Mouse (Mus musculus): Measurements from ENCODE around the gene Asic1. TPM values are rescaled to one million over a fixed set of nuclear protein-coding genes. Genes with fewer than 3 reads are reported as not detected.
"Not testable (repeated sequence)": the region's sequence is repeated elsewhere in the genome, so short reads cannot be mapped to it uniquely, and the experiment has no call there.

Asic1 gene
- polyA plus RNA-seq, 1 experiment from 2014 or later, result 2.1 TPM

GRCm38 (mm10) chr15:99723515-99724291 lies 53.5 kb downstream of the Asic1 start:
- Histone ChIP-seq H3K9me3 (replicated peaks; ENCODE audit: control insufficient read depth, low read length) (no peaks in the 10 kb centered on the region; the same call in 1 of the 2 replicates), H3K4me1 (ENCODE audit: control insufficient read depth, insufficient read depth, low read length) (peaks cover 26% of the 10 kb centered on the region), H3K27me3 (ENCODE audit: control insufficient read depth, insufficient read depth, low read length) (no peaks in the 10 kb centered on the region), H3K4me3 (ENCODE audit: low read depth, low read length) (peak overlapping the region; percentile 94; the same call in 1 of the 2 replicates), H3K36me3 (ENCODE audit: control insufficient read depth, insufficient read depth, low read length) (peaks cover 9% of the 10 kb centered on the region), H3K4me2 (peak overlapping the region; percentile 72), H3K27ac (ENCODE audit: low read depth, low read length) (peak overlapping the region; percentile 95), H3K9ac (ENCODE audit: low read depth, low read length) (peak overlapping the region; percentile 60)
- ATAC-seq (replicated peaks; ENCODE audit: insufficient number of reproducible peaks, low FRiP score, low TSS enrichment), result no peak
- 14% methylated on average over 11 of the region's 11 CpGs for WGBS (ENCODE audit: insufficient replicate concordance)

DNA sequence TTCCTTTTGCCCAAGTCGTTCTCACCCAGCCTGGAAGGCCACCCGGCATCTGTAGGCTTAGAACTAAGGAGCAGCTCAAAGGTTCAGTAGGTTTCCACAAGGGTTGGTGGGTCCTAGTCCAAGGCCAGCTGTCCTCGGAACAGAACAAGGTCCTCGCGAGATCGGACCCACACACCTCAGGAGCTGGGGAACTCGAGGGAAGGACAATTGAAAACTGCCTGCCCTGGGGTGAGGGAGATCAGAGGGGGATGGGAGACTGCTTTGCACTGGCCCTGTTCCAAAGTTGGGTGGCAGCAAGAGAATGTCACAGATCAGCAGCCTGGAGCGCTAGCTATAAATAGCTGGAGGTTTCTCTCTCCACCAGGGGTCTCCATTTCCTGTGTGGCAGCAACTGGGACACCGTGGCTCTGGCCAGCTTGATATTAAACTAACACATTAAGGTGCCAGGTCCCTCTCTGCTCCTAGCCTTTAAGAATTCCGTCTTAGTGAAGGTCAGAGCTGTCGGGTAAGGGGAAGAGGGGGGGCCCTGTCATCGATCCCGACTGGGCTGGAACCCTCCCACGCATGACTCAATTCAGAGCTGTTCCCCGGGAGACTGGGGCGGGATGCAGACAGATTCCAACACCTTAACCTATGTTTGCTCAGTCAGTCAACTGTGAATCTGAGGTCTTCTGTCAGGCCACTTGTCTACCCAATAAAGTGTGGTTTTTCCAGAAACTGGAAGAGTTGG lies 54.3 kb downstream of the Asic1 start:
- Histone ChIP-seq H3K9ac (ENCODE audit: low read depth, low read length) (peak overlapping the region; percentile 60), H3K27me3 (ENCODE audit: control insufficient read depth, insufficient read depth, low read length) (no peaks in the 10 kb centered on the region), H3K4me3 (ENCODE audit: low read depth, low read length) (peak overlapping the region; percentile 94), H3K4me2 (peak overlapping the region; percentile 72), H3K4me1 (ENCODE audit: control insufficient read depth, insufficient read depth, low read length) (peaks cover 26% of the 10 kb centered on the region), H3K27ac (ENCODE audit: low read depth, low read length) (peak overlapping the region; percentile 95), H3K9me3 (replicated peaks; ENCODE audit: control insufficient read depth, low read length) (no peaks in the 10 kb centered on the region; the same call in 1 of the 2 replicates), H3K36me3 (ENCODE audit: control insufficient read depth, insufficient read depth, low read length) (peaks cover 16% of the 10 kb centered on the region)
- 7% methylated on average over 16 of the region's 16 CpGs for WGBS (ENCODE audit: insufficient replicate concordance)
- peak; percentile 28 for ATAC-seq (replicated peaks; ENCODE audit: insufficient number of reproducible peaks, low FRiP score, low TSS enrichment)

DNA sequence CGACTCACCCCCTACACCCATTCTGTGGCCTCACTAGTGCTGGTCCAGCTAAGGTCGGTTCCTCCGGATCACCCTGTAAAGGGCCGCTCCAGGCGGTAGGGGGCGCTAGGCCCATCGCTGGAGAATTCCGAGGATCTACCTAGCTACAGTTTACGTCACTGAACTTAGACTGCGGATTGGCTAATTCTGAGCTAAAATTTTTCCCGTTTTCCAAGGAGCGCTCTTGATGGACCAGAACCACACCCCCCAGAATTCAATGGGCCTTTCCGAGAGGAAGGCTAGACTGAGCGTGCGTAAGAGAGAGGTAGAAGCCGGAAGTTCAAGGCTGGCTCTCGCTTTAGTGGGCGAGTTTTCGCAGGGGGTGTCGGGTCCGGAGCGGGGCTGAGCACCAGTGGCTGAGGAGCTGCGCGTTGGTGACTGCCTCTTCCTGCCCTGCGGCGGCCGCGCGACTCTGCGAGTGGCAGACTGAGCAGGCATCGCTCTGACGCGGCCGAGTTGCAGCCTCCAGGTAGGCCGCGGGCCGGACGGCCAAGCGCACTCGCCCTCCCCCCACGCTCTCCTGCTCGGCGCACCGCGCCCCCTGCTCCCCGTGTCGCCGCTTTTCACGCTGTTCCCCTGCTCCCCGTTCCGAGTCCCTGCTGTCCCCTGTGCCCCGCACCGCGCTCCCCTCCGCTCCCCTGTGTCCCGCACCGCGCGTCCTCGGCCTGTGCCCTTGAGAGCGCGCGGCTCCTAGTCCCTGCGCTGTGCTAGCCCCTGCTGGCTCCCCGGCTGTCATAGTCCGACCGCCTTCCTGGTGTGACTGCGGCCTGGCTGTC lies 55.4 kb downstream of the Asic1 start, which contains the start of gene Cox14:
Gene Cox14, plus strand, starts transcription at position 278 of the 815 bp plus-strand sequence.
- peak; percentile 89 for ATAC-seq (replicated peaks; ENCODE audit: insufficient number of reproducible peaks, low FRiP score, low TSS enrichment)
- peak within 1 kb of the TSS; percentile 95 for H3K27ac ChIP-seq (ENCODE audit: low read depth, low read length)
- WGBS (ENCODE audit: insufficient replicate concordance), result under 1% methylated on average over 53 of the region's 68 CpGs

DNA sequence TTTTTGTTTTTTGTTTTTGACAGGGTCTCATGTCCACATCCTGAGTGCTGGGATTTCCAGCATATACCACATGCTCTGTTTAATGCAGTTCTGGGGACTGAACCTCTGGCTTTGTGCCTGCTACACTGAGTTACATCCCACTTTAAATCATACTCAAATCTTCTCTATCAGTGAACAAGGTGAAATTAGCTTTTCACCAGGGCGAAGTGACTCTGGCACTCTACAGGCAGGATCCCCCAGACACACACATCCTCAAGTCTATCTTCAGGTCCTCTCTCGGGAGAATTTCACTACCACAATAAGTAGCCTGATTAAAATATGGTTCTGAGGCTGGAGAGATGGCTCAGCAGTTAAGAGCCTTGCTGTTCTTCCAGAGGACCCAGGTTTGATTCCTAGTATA lies 56.4 kb downstream of the Asic1 start:
- Histone ChIP-seq H3K4me3 (ENCODE audit: low read depth, low read length) (peak overlapping the region; percentile 94), H3K9me3 (replicated peaks; ENCODE audit: control insufficient read depth, low read length) (no peaks in the 10 kb centered on the region; the same call in 1 of the 2 replicates), H3K4me1 (ENCODE audit: control insufficient read depth, insufficient read depth, low read length) (peaks cover 26% of the 10 kb centered on the region), H3K9ac (ENCODE audit: low read depth, low read length) (peak overlapping the region; percentile 93), H3K4me2 (peak overlapping the region; percentile 83), H3K27me3 (ENCODE audit: control insufficient read depth, insufficient read depth, low read length) (no peaks in the 10 kb centered on the region), H3K27ac (ENCODE audit: low read depth, low read length) (no peak overlapping the region), H3K36me3 (ENCODE audit: control insufficient read depth, insufficient read depth, low read length) (peaks cover 16% of the 10 kb centered on the region)
- 76% methylated on average over 2 of the region's 2 CpGs for WGBS (ENCODE audit: insufficient replicate concordance)
- ATAC-seq (replicated peaks; ENCODE audit: insufficient number of reproducible peaks, low FRiP score, low TSS enrichment), result no peak

More for the DNA sequence above, 55.4 kb downstream of the Asic1 start, which contains the start of gene Cox14:
- H3K4me2 ChIP-seq, result peak within 1 kb of the TSS; percentile 83
- no peaks in the 10 kb centered on the region for H3K27me3 ChIP-seq (ENCODE audit: control insufficient read depth, insufficient read depth, low read length)
- H3K9ac ChIP-seq (ENCODE audit: low read depth, low read length), result peak within 1 kb of the TSS; percentile 93
- peak within 1 kb of the TSS; percentile 94 for H3K4me3 ChIP-seq (ENCODE audit: low read depth, low read length)
- H3K36me3 ChIP-seq (ENCODE audit: control insufficient read depth, insufficient read depth, low read length), result peaks cover 16% of the 10 kb centered on the region
- H3K4me1 ChIP-seq (ENCODE audit: control insufficient read depth, insufficient read depth, low read length), result peaks cover 26% of the 10 kb centered on the region
- no peaks in the 10 kb centered on the region; the same call in 1 of the 2 replicates for H3K9me3 ChIP-seq (replicated peaks; ENCODE audit: control insufficient read depth, low read length)

- H3K4me3 ChIP-seq (ENCODE audit: low read depth, low read length); ATAC-seq (replicated peaks; ENCODE audit: insufficient number of reproducible peaks, low FRiP score, low TSS enrichment); H3K4me2 ChIP-seq; H3K9ac ChIP-seq (ENCODE audit: low read depth, low read length); H3K27ac ChIP-seq (ENCODE audit: low read depth, low read length); H3K9me3 ChIP-seq (replicated peaks; ENCODE audit: control insufficient read depth, low read length); H3K27me3 ChIP-seq (ENCODE audit: control insufficient read depth, insufficient read depth, low read length): not testable (repeated sequence)
- Histone ChIP-seq H3K4me1 (ENCODE audit: control insufficient read depth, insufficient read depth, low read length) (peaks cover 26% of the 10 kb centered on the region), H3K36me3 (ENCODE audit: control insufficient read depth, insufficient read depth, low read length) (peaks cover 16% of the 10 kb centered on the region)
- WGBS (ENCODE audit: insufficient replicate concordance), result 88% methylated on average over 4 of the region's 5 CpGs
These were observed 56.9 kb downstream of the Asic1 start for GRCm38 (mm10) chr15:99727039-99727438.

- H3K9me3 ChIP-seq (replicated peaks; ENCODE audit: control insufficient read depth, low read length), result no peaks in the 10 kb centered on the region; the same call in 1 of the 2 replicates
- H3K4me3 ChIP-seq (ENCODE audit: low read depth, low read length), result no peak overlapping the region
- H3K4me2 ChIP-seq, result no peak overlapping the region
- H3K36me3 ChIP-seq (ENCODE audit: control insufficient read depth, insufficient read depth, low read length), result peaks cover 16% of the 10 kb centered on the region
- H3K9ac ChIP-seq (ENCODE audit: low read depth, low read length), result no peak overlapping the region
- no peak for ATAC-seq (replicated peaks; ENCODE audit: insufficient number of reproducible peaks, low FRiP score, low TSS enrichment)
- peaks cover 23% of the 10 kb centered on the region for H3K4me1 ChIP-seq (ENCODE audit: control insufficient read depth, insufficient read depth, low read length)
- no peaks in the 10 kb centered on the region for H3K27me3 ChIP-seq (ENCODE audit: control insufficient read depth, insufficient read depth, low read length)
- 94% methylated on average over 12 of the region's 12 CpGs for WGBS (ENCODE audit: insufficient replicate concordance)
- H3K27ac ChIP-seq (ENCODE audit: low read depth, low read length), result no peak overlapping the region
These were observed 57.4 kb downstream of the Asic1 start for GRCm38 (mm10) chr15:99727525-99727924.

DNA sequence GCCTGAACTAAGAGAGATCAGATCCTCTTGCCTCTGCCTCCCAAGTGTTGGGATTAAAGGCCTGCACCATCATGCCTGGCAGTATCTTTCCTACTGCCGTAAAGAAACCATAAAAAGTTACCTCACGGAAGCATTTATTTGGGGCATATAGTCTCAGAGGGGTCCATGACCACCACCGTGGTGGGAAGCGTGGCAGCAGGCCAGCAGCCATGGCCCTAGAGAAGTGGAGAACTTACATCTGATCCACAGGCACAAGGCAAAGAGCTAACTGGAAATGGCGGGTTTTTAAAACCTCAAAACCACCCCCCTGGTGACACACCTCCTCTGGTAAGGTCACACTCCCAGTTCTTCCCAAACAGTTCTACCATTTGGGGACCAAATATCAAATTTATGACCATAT lies 58.0 kb downstream of the Asic1 start:
- Histone ChIP-seq H3K9me3 (replicated peaks; ENCODE audit: control insufficient read depth, low read length) (no peaks in the 10 kb centered on the region; the same call in 1 of the 2 replicates), H3K4me3 (ENCODE audit: low read depth, low read length) (no peak overlapping the region), H3K27me3 (ENCODE audit: control insufficient read depth, insufficient read depth, low read length) (no peaks in the 10 kb centered on the region), H3K4me2 (no peak overlapping the region), H3K9ac (ENCODE audit: low read depth, low read length) (no peak overlapping the region), H3K36me3 (ENCODE audit: control insufficient read depth, insufficient read depth, low read length) (peaks cover 19% of the 10 kb centered on the region), H3K4me1 (ENCODE audit: control insufficient read depth, insufficient read depth, low read length) (peaks cover 16% of the 10 kb centered on the region), H3K27ac (ENCODE audit: low read depth, low read length) (no peak overlapping the region)
- 93% methylated on average over 5 of the region's 5 CpGs for WGBS (ENCODE audit: insufficient replicate concordance)
- ATAC-seq (replicated peaks; ENCODE audit: insufficient number of reproducible peaks, low FRiP score, low TSS enrichment), result no peak
